ENCODE assay signal across 18 mouse cellular contexts in the genomic region with DNA sequence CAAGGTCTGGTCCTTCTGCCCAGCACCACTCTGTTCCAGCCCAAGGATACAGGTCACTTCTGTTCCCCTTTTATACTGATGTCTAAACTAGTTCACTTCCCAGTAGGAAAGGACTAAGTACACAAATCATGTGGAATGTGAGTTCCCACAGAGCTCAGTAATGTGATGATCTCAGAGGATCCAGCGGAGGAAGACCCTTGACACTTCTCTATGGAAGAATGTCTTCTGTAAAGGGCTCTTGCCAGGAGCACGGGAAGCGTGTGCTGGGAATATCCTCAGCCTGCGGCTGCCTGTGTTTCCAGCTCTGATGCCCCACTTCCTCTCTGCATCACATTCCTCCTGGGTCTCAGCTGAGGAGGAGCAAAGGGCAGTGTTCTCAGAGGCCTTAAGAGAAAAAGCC. TPM values are rescaled to one million over a fixed set of nuclear protein-coding genes. Genes with fewer than 3 reads are reported as not detected.
DNase-seq lines count a peak whose midpoint lies in the region; ATAC-seq and TF ChIP-seq lines count a peak whose summit lies in the region.
"Had no signal": no experiment of that assay in that cellular context is flagged by ENCODE, and none has a peak within 500 bp of the region (broad histone marks: within the 10 kb centered on the region; RNA-seq: fewer than 3 reads in every experiment).

No protein-coding gene starts in this region.

- no peak for TF ChIP-seq POLR2A in brain, embryonic 14.5 days (IDR thresholded peaks at IDR 0.05; ENCODE audit: borderline replicate concordance, extremely low read depth, insufficient read depth, insufficient read length, poor library complexity, severe bottlenecking)

- no peaks in the 10 kb centered on the region for H3K36me3 ChIP-seq in neural tube, embryonic 15.5 days
- H3K36me3 ChIP-seq: limb, embryonic 15.5 days had no signal

- H3K9ac ChIP-seq in neural tube, embryonic 15.5 days (replicated peaks): no peak overlapping the region
- H3K9ac ChIP-seq: embryonic facial prominence, embryonic 13.5 days; hindbrain, embryonic 14.5 days; limb, embryonic 15.5 days had no signal

- TF ChIP-seq CTCF in brain, embryonic 14.5 days (IDR thresholded peaks at IDR 0.05; ENCODE audit: borderline replicate concordance, extremely low read depth, insufficient read depth, insufficient read length): no peak

- peaks cover 56% of the 10 kb centered on the region for H3K4me1 ChIP-seq in neural tube, embryonic 15.5 days

- no peak overlapping the region for H3K4me3 ChIP-seq in neural tube, embryonic 15.5 days (replicated peaks)
- H3K4me3 ChIP-seq: embryonic facial prominence, embryonic 13.5 days; left cerebral cortex, adult 2 months; limb, embryonic 15.5 days had no signal

- H3K4me2 ChIP-seq in neural tube, embryonic 15.5 days: no peak overlapping the region
- H3K4me2 ChIP-seq: embryonic facial prominence, embryonic 13.5 days; hindbrain, embryonic 14.5 days; limb, embryonic 15.5 days had no signal

- peak; percentile 96 for DNase-seq in heart, adult 11 months
- no peak for DNase-seq in heart, postnatal 36 days
- DNase-seq in brain, embryonic 14.5 days (ENCODE audit: low read depth): peak; percentile 31
- peak; percentile 28 for DNase-seq in heart, postnatal 4 days
- DNase-seq in kidney, postnatal 25 days: peak; percentile 60 to 81
- DNase-seq in thymus, postnatal 14 days: no peak
- DNase-seq in cerebellum, adult 8-10 months: no peak
- DNase-seq: cerebellum, postnatal 14 days; midbrain, embryonic 14.5 days; right cerebral cortex, postnatal 4 days; thymus, postnatal 36 days had no signal

- no peaks in the 10 kb centered on the region for H3K9me3 ChIP-seq in neural tube, embryonic 15.5 days (replicated peaks)
- H3K9me3 ChIP-seq: embryonic facial prominence, embryonic 13.5 days; limb, embryonic 15.5 days had no signal

- no peak for ATAC-seq in neural tube, embryonic 15.5 days (ENCODE audit: low FRiP score)
- ATAC-seq: activated CD4-positive, CD25-positive, alpha-beta regulatory T cell, adult 4 months; CD4-positive, CD25-positive, alpha-beta regulatory T cell, adult 4 months had no signal

- WGBS in neural tube, embryonic 15.5 days: 66% methylated on average over 4 of the region's 4 CpGs

- no peaks in the 10 kb centered on the region for H3K27me3 ChIP-seq in neural tube, embryonic 15.5 days (replicated peaks)
- H3K27me3 ChIP-seq: embryonic facial prominence, embryonic 13.5 days; limb, embryonic 15.5 days had no signal

- intact Hi-C loops in heart, postnatal 36 days (cut with DNase I): loop anchor here (5.0 kb wide), 1 partner anchor 34 kb away; no protein-coding TSS in a partner anchor

- no peak overlapping the region for H3K27ac ChIP-seq in neural tube, embryonic 15.5 days (replicated peaks)
- H3K27ac ChIP-seq: embryonic facial prominence, embryonic 13.5 days; hindbrain, embryonic 14.5 days; left cerebral cortex, adult 2 months; limb, embryonic 15.5 days had no signal

RNA-seq across cellular contexts. Expression of a gene that starts 4.5 kb away (rescaled TPM):
- total RNA-seq in heart, postnatal 36 days (2021): 10 to 100 TPM; 25.3 to 30.9 TPM
- polyA plus RNA-seq in brain, embryonic 14.5 days (2012; rRNA removed): 57.9 and 59.1 TPM in 2 replicates
- 10 to 100 TPM; 60.3 to 64.2 TPM for total RNA-seq in heart, postnatal 4 days (2021)
- polyA plus RNA-seq in neural tube, embryonic 15.5 days (2015; fragmentation: Nextera tagmentation; extraction: Ambion mirVana): 55.7 and 57.7 TPM in 2 replicates

Comparison
In these comparisons a context has a peak if more than half of its experiments do, and no peak if none do; other contexts are left out.
1. DNase-seq: peak in heart, adult 11 months (single experiment), brain, embryonic 14.5 days (single experiment), heart, postnatal 4 days (single experiment) and kidney, postnatal 25 days (2 of 2); none in heart, postnatal 36 days (0 of 2), thymus, postnatal 14 days (single experiment) and cerebellum, adult 8-10 months (single experiment).